Mouse (Mus musculus): ENCODE results near the gene Rnase2b.
"Not testable (repeated sequence)": the region's sequence is repeated elsewhere in the genome, so short reads cannot be mapped to it uniquely, and the experiment has no call there.

Gene Rnase2b

GRCm38 (mm10) chr14:51152249-51152870, 9.7 kb upstream of the Rnase2b start:
- DNase-seq = peak; percentile 60

GRCm38 (mm10) chr14:51156056-51156735, 5.9 kb upstream of the Rnase2b start:
- no peak for DNase-seq

- DNase-seq = no peak
Observed at GRCm38 (mm10) chr14:51156736-51157068, 5.4 kb upstream of the Rnase2b start.

- no peak for DNase-seq
Observed at GRCm38 (mm10) chr14:51157072-51157471, 5.0 kb upstream of the Rnase2b start.

- DNase-seq = not testable (repeated sequence)
Observed at GRCm38 (mm10) chr14:51163323-51163722, 1.3 kb downstream of the Rnase2b start.

- no peak for DNase-seq
Observed at GRCm38 (mm10) chr14:51165435-51165834, 3.4 kb downstream of the Rnase2b start.

- DNase-seq = no peak
Observed at GRCm38 (mm10) chr14:51166068-51166467, 4.0 kb downstream of the Rnase2b start.

- DNase-seq = peak; percentile 76
Observed at GRCm38 (mm10) chr14:51172095-51172865, 10.2 kb downstream of the Rnase2b start.

- DNase-seq = not testable (repeated sequence)
Observed at GRCm38 (mm10) chr14:51172947-51173346, 10.9 kb downstream of the Rnase2b start.

- no peak for DNase-seq
Observed at GRCm38 (mm10) chr14:51173843-51174242, 11.8 kb downstream of the Rnase2b start.

- not testable (repeated sequence) for DNase-seq
Observed at GRCm38 (mm10) chr14:51181051-51181450, 19.0 kb downstream of the Rnase2b start.

GRCm38 (mm10) chr14:51195681-51196080, 33.6 kb downstream of the Rnase2b start:
- DNase-seq = no peak

GRCm38 (mm10) chr14:51199098-51200023, 37.3 kb downstream of the Rnase2b start, which contains the start of gene Ang2:
Ang2 (minus strand) TSS chr14:51199148.
- no peak for DNase-seq

- DNase-seq = no peak
Observed at GRCm38 (mm10) chr14:51200054-51200453, 38.0 kb downstream of the Rnase2b start.

- DNase-seq = no peak
Observed at GRCm38 (mm10) chr14:51200466-51200865, 38.4 kb downstream of the Rnase2b start.

- no peak for DNase-seq
Observed at GRCm38 (mm10) chr14:51203115-51203514, 41.1 kb downstream of the Rnase2b start, which contains the start of gene Ear14. Ear14 (plus strand) TSS chr14:51203391.

Measured in liver (tissue).